Mouse (Mus musculus) intestine, postnatal 0 days (tissue): ENCODE data around the gene Ctr9. TPM values are rescaled to one million over a fixed set of nuclear protein-coding genes. Genes with fewer than 3 reads are reported as not detected.

ENCODE experiments used
- ATAC-seq: fragments of 200-750 bp; cut with Nextera tagmentation; 2 replicates; pipeline ENCODE4 v1.8.0; 2017; ENCODE audit warnings: mild to moderate bottlenecking, moderate TSS enrichment, moderate library complexity
- H3K27ac ChIP-seq: fragments of 300-500 bp; sonication (generic); 2 replicates; pipeline ENCODE4 v1.5.1; 2014; ENCODE audit warnings: mild to moderate bottlenecking, low read depth, low read length, moderate library complexity
- H3K27me3 ChIP-seq: fragments of 300-500 bp; sonication (generic); replicated peaks from 2 replicates; pipeline ENCODE4 v1.6.1; 2014; ENCODE audit warnings: low read length, mixed read lengths; ENCODE audit not compliant: control insufficient read depth, insufficient read depth
- H3K36me3 ChIP-seq: fragments of 300-500 bp; sonication (generic); 2 replicates; pipeline ENCODE4 v1.6.1; 2014; ENCODE audit warnings: mild to moderate bottlenecking, moderate library complexity; ENCODE audit not compliant: control insufficient read depth, insufficient read depth
- H3K4me1 ChIP-seq: fragments of 300-500 bp; sonication (generic); replicated peaks from 2 replicates; pipeline ENCODE4 v1.6.1; 2014; ENCODE audit warnings: antibody characterized with exemption, low read length, mixed read lengths; ENCODE audit not compliant: control insufficient read depth, insufficient read depth
- H3K4me2 ChIP-seq: fragments of 300-500 bp; sonication (generic); replicated peaks from 2 replicates; pipeline ENCODE4 v1.6.1; 2014; ENCODE audit warnings: low read depth, mild to moderate bottlenecking, moderate library complexity
- H3K4me3 ChIP-seq: fragments of 300-500 bp; sonication (generic); 2 replicates; pipeline ENCODE4 v1.5.1; 2014; ENCODE audit warnings: low read depth, low read length
- H3K9ac ChIP-seq: fragments of 300-500 bp; sonication (generic); 2 replicates; pipeline ENCODE4 v1.6.1; 2014; ENCODE audit warnings: mild to moderate bottlenecking, low read depth, low read length
- H3K9me3 ChIP-seq: fragments of 300-500 bp; sonication (generic); 2 replicates; pipeline ENCODE4 v1.6.1; 2016; ENCODE audit warnings: mixed run types; ENCODE audit not compliant: control insufficient read depth
- CTCF ChIP-seq: sonication (generic); IDR thresholded peaks from 2 replicates; pipeline ENCODE4 v1.5.1; 2016; ENCODE audit warnings: low read depth, mild to moderate bottlenecking, control low read depth, antibody characterized with exemption, moderate library complexity
- WGBS: fragments of 180-500 bp; shearing (Covaris S2); extraction: QIAGEN DNeasy Blood & Tissue Kit; methylation state at CpG from one replicate; pipeline ENCODE4 v1.1.7; 2014; 5-methylcytosine and 5-hydroxymethylcytosine counted together
- polyA plus RNA-seq: library from polyadenylated mRNA; unstranded; fragments of >200 nt; fragmentation: Nextera tagmentation; extraction: Ambion mirVana; gene quantifications from 2 replicates; pipeline ENCODE4 v1.2.1, GENCODE M21; 2015

Gene Ctr9
- polyA plus RNA-seq, 1 experiment from 2014 or later = 23.2 TPM

DNA sequence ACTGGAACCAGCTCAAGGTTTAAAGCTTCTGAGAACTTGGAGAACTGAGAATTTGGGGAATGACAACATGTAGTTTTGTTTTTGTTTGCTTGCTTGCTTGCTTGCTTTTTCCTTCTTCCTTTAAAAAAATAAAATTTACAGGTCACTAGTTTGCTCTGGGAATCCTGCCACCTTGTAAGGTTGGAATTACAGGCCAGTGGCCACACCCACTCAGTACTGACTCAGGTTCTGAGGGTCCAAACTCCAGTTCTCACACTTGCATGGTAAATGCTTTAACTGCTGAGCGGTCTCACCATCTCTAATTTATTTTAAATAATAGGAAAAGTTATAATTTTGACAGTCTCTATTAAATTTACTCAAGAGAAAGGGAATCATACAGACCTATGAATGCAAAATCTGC, 69.4 kb downstream of the Ctr9 start:
- no peak for TF ChIP-seq CTCF
- Histone ChIP-seq H3K4me3 (no peak overlapping the region), H3K36me3 (no peaks in the 10 kb centered on the region), H3K27ac (no peak overlapping the region; the same call in 1 of the 2 replicates), H3K9ac (no peak overlapping the region), H3K27me3 (no peaks in the 10 kb centered on the region), H3K4me2 (no peak overlapping the region), H3K9me3 (no peaks in the 10 kb centered on the region), H3K4me1 (no peaks in the 10 kb centered on the region)
- ATAC-seq = peak; percentile 69; the same call in 1 of the 2 replicates
- 62% methylated on average over 1 of the region's 1 CpGs for WGBS

Other genes with a start within 250 kb of the Ctr9 start
- 31.0 and 33.5 TPM in 2 replicates for gene Rnf141, start 184.5 kb upstream of the Ctr9 start, polyA plus RNA-seq
- 26.9 and 29.9 TPM in 2 replicates for gene Lyve1, start 165.7 kb upstream of the Ctr9 start, polyA plus RNA-seq
- gene Mrvi1, start 46.5 kb upstream of the Ctr9 start, polyA plus RNA-seq = 6.7 and 9.6 TPM in 2 replicates
- 326 and 352 TPM in 2 replicates for gene Eif4g2, start 54.1 kb downstream of the Ctr9 start, polyA plus RNA-seq